Mouse (Mus musculus) layer of hippocampus, adult 9-10 months (tissue): ENCODE results near the gene Tmem170.

Experiments
- DNase-seq: peaks from one replicate; pipeline ENCODE4 v3.0.0; 2022; ENCODE audit warnings: low spot score

Gene Tmem170

GRCm38 (mm10) chr8:111813818-111814217 lies 62.7 kb downstream of the Tmem170 start:
- DNase-seq, result no peak
